Mouse (Mus musculus) midbrain, embryonic 10.5 days (tissue): ENCODE results near the gene Myo6. TPM values are rescaled to one million over a fixed set of nuclear protein-coding genes. Genes with fewer than 3 reads are reported as not detected.

Experiments
- DNase-seq: peaks from one replicate; pipeline ENCODE4 v3.0.0-alpha.2; 2017; ENCODE audit warnings: low spot score
- H3K27ac ChIP-seq: fragments of 300-500 bp; sonication (generic); replicated peaks from 2 replicates; pipeline ENCODE4 v1.5.1; 2016; ENCODE audit warnings: mild to moderate bottlenecking
- H3K27me3 ChIP-seq: fragments of 300-500 bp; sonication (generic); 2 replicates; pipeline ENCODE4 v1.6.1; 2016; ENCODE audit warnings: low read depth, mild to moderate bottlenecking; ENCODE audit not compliant: poor library complexity, severe bottlenecking
- H3K36me3 ChIP-seq: fragments of 300-500 bp; sonication (generic); 2 replicates; pipeline ENCODE4 v1.6.1; 2016; ENCODE audit warnings: mild to moderate bottlenecking, moderate library complexity
- H3K4me1 ChIP-seq: fragments of 300-500 bp; sonication (generic); 2 replicates; pipeline ENCODE4 v1.6.1; 2016
- H3K4me3 ChIP-seq: fragments of 300-500 bp; sonication (generic); 2 replicates; pipeline ENCODE4 v1.5.1; 2016; ENCODE audit warnings: mild to moderate bottlenecking, moderate library complexity
- H3K9me3 ChIP-seq: fragments of 300-500 bp; sonication (generic); replicated peaks from 2 replicates; pipeline ENCODE4 v1.6.1; 2016; ENCODE audit warnings: mild to moderate bottlenecking
- WGBS: fragments of 180-500 bp; shearing (Covaris S2); methylation state at CpG from one replicate; pipeline ENCODE4 v1.1.7; 2016; 5-methylcytosine and 5-hydroxymethylcytosine counted together
- polyA plus RNA-seq: library from polyadenylated mRNA; unstranded; fragments of >200 nt; fragmentation: Nextera tagmentation; extraction: Ambion mirVana; gene quantifications from 2 replicates; pipeline ENCODE4 v1.2.1, GENCODE M21; 2016

Gene Myo6
- polyA plus RNA-seq, 1 experiment from 2014 or later, result 8.4 TPM

GRCm38 (mm10) chr9:80333998-80334605, 169.3 kb downstream of the Myo6 start:
- peaks cover 16% of the 10 kb centered on the region for H3K4me1 ChIP-seq
- H3K9me3 ChIP-seq, result no peaks in the 10 kb centered on the region
- WGBS, result 68% methylated on average over 14 of the region's 14 CpGs
- no peak for DNase-seq
- H3K4me3 ChIP-seq, result no peak overlapping the region
- peaks cover 9% of the 10 kb centered on the region for H3K27me3 ChIP-seq
- H3K27ac ChIP-seq, result no peak overlapping the region
- H3K36me3 ChIP-seq, result no peaks in the 10 kb centered on the region

DNA sequence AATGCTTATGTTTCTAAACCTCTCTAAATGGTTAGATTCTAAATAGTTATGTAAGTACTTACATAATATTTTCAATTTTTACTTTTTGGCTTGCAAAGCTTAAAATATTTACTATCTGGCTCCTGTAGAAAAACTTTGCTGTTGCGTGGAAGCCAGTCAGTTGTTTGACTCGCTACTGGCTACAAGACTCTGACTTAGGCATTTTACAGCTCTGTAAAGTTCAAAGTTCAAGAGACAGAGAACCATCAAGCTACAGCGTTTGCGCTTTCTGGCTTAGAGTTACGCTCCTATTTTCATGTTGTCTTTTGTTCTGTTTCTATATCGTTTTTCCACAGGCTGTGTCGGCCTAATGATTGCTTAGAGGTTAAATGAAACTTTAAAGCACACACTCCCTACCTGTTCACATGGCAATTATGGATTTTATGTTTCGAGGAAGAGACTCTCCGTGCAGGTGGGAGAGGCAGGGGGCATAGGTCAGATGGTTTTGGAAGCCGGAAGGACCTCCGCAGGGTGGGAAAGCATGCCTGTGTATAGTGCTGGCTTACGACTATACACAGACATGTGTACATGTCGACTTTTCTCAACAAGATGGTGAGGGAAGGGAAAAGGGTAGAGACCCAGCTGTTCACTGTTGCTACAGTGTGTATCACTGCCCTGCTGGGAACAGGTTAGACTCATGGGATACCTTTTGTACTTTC, 171.0 kb downstream of the Myo6 start:
- H3K27ac ChIP-seq, result no peak overlapping the region
- no peaks in the 10 kb centered on the region for H3K36me3 ChIP-seq
- DNase-seq, result no peak
- H3K4me1 ChIP-seq, result peaks cover 16% of the 10 kb centered on the region
- H3K9me3 ChIP-seq, result no peaks in the 10 kb centered on the region
- WGBS, result 90% methylated on average over 13 of the region's 13 CpGs
- H3K27me3 ChIP-seq, result peaks cover 9% of the 10 kb centered on the region
- no peak overlapping the region for H3K4me3 ChIP-seq

DNA sequence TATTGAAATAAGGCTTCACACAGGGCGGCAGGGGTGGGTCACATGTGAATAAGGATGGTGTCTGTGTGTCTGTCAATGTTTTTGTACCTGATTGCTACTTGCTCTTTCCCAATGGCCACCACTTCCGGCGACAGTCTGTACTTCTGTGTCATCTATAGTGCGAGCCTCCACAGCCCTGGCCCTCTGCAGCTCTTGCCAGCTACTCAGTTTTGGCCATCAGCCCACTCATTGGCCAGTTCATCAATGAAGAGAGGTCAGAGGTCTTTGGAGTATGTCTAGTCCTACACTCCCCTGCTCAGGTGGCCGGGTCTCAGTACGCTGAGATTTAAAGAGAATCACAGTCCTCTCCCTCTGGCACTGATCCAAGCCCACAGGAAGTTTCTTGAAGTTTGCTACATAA, 173.2 kb downstream of the Myo6 start:
- H3K27me3 ChIP-seq, result peaks cover 4% of the 10 kb centered on the region
- 88% methylated on average over 6 of the region's 6 CpGs for WGBS
- no peak overlapping the region for H3K27ac ChIP-seq

DNA sequence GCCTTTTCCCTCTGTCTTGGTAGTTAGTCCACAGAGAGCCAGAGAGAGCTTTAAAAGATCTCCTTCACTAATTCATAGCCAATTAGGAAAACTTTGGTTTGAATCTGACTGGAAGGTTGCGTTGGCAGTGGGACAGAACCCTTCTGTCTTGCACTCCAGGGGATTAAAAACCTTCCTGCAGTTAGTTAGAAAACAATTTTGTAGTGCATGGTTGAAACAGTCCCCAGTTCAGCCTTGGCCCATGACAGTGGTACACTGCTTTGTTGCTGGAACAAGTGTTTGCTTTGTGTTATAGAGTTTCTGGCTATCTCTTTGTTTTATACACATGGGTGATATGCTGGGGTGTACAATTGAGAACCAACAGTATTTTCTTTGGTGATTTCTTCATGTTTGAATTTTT, 176.1 kb downstream of the Myo6 start:
- Histone ChIP-seq H3K9me3 (no peaks in the 10 kb centered on the region), H3K36me3 (no peaks in the 10 kb centered on the region), H3K27ac (no peak overlapping the region), H3K27me3 (no peaks in the 10 kb centered on the region), H3K4me1 (no peaks in the 10 kb centered on the region), H3K4me3 (no peak overlapping the region)
- no peak for DNase-seq
- 80% methylated on average over 1 of the region's 1 CpGs for WGBS

More for the DNA sequence above, 173.2 kb downstream of the Myo6 start:
- DNase-seq, result no peak
- no peaks in the 10 kb centered on the region for H3K36me3 ChIP-seq
- H3K4me1 ChIP-seq, result peaks cover 9% of the 10 kb centered on the region; the same call in 1 of the 2 replicates
- no peak overlapping the region for H3K4me3 ChIP-seq
- H3K9me3 ChIP-seq, result no peaks in the 10 kb centered on the region

GRCm38 (mm10) chr9:80341756-80342155, 176.9 kb downstream of the Myo6 start:
- Histone ChIP-seq H3K27me3 (no peaks in the 10 kb centered on the region), H3K4me1 (no peaks in the 10 kb centered on the region), H3K9me3 (no peaks in the 10 kb centered on the region), H3K27ac (no peak overlapping the region), H3K4me3 (no peak overlapping the region), H3K36me3 (no peaks in the 10 kb centered on the region)
- DNase-seq, result no peak
- WGBS, result 95% methylated on average over 16 of the region's 16 CpGs

GRCm38 (mm10) chr9:80342520-80342919, 177.7 kb downstream of the Myo6 start:
- H3K27ac ChIP-seq, result no peak overlapping the region
- no peaks in the 10 kb centered on the region for H3K9me3 ChIP-seq
- H3K27me3 ChIP-seq, result no peaks in the 10 kb centered on the region
- WGBS, result 91% methylated on average over 6 of the region's 6 CpGs
- no peaks in the 10 kb centered on the region for H3K36me3 ChIP-seq
- H3K4me3 ChIP-seq, result no peak overlapping the region
- no peaks in the 10 kb centered on the region for H3K4me1 ChIP-seq
- no peak for DNase-seq

DNA sequence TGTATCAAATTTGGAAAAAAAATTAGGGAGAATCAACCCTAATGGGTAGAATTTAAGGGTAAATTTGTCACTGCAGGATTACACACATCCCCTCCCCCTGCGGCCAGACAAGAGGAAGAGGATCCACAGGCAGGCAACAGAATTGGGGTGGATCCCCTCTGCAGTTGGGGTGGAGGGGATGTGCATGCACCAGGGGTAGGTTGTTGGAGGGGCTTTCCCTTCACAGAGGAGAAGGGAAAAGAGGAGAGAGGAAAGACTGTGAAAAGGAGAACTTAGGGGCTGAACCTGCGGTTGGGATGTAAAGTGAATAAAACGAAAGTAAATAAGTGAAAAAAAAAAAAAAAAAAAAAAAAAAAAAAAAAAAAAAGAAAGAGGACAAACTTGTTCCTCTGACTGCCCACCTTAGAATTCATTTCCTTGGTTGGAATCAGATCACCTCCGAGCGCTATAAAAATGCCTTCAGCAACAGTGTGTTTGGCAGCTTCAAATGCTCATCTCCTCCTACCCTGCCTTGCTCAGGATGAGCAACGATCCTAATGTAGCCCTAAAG, 179.7 kb downstream of the Myo6 start:
- no peaks in the 10 kb centered on the region for H3K36me3 ChIP-seq
- no peak overlapping the region for H3K27ac ChIP-seq
- WGBS, result 93% methylated on average over 6 of the region's 6 CpGs
- H3K4me3 ChIP-seq, result no peak overlapping the region
- H3K4me1 ChIP-seq, result no peaks in the 10 kb centered on the region
- no peak for DNase-seq
- no peaks in the 10 kb centered on the region for H3K9me3 ChIP-seq
- H3K27me3 ChIP-seq, result no peaks in the 10 kb centered on the region

- Histone ChIP-seq H3K4me3 (peak overlapping the region; percentile 38; the same call in 1 of the 2 replicates), H3K27ac (no peak overlapping the region), H3K4me1 (peaks cover 13% of the 10 kb centered on the region), H3K9me3 (no peaks in the 10 kb centered on the region), H3K27me3 (no peaks in the 10 kb centered on the region), H3K36me3 (no peaks in the 10 kb centered on the region)
- DNase-seq, result no peak
- WGBS, result 64% methylated on average over 7 of the region's 7 CpGs
These were observed 186.5 kb downstream of the Myo6 start for GRCm38 (mm10) chr9:80351295-80351677.

DNA sequence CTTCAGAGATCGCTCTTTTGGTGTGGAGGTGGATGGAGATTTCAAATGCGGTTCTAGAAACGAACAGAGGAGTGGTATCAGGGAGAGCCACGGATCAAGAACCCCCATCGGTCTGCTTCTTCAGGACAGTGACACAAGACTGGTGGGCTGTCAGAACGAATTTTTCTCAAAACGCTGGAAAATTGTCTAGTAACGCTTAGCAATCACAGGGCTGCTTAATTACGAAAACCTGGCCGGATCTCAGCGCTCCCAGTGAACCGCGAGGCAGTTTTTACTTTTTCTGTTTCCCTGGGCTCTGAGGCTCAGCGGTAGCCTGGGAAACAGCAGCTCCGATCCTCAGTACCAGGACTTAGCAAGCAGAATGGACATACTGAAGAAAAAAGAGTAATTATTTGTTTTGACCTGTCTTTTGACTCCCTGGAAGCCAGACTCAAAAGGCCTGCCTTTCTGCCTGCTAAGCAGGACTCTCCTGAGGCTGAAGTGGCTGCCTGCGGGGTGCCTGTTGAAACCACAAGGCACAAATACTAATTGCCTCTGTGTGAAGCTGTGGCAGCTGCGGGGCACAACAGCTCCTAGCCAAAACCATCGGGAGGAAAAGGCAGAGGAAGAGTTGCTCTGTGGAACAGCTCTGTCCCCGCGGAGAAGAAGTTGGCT, 187.0 kb downstream of the Myo6 start:
- DNase-seq, result peak; percentile 44
- H3K4me1 ChIP-seq, result peaks cover 13% of the 10 kb centered on the region
- peak overlapping the region; percentile 38; the same call in 1 of the 2 replicates for H3K4me3 ChIP-seq
- WGBS, result 20% methylated on average over 20 of the region's 20 CpGs
- no peaks in the 10 kb centered on the region for H3K9me3 ChIP-seq
- H3K36me3 ChIP-seq, result no peaks in the 10 kb centered on the region
- no peaks in the 10 kb centered on the region for H3K27me3 ChIP-seq
- no peak overlapping the region; the same call in 1 of the 2 replicates for H3K27ac ChIP-seq

- H3K9me3 ChIP-seq, result no peaks in the 10 kb centered on the region
- no peak for DNase-seq
- H3K36me3 ChIP-seq, result no peaks in the 10 kb centered on the region
- H3K4me3 ChIP-seq, result no peak overlapping the region
- no peaks in the 10 kb centered on the region for H3K27me3 ChIP-seq
- no peaks in the 10 kb centered on the region for H3K4me1 ChIP-seq
- H3K27ac ChIP-seq, result no peak overlapping the region
These were observed 195.2 kb downstream of the Myo6 start for GRCm38 (mm10) chr9:80360063-80360462.
